Mouse (Mus musculus) liver, adult 2 months (tissue): ENCODE results near the gene Zfp566.

ENCODE experiments used
- CTCF ChIP-seq: fragments of 200-500 bp; IDR thresholded peaks from 2 replicates; pipeline ENCODE4 v1.5.1; 2011; ENCODE audit warnings: low read depth, low read length, control low read depth
- POLR2A ChIP-seq: fragments of 200-500 bp; IDR thresholded peaks from 2 replicates; pipeline ENCODE4 v1.6.1; 2011; ENCODE audit warnings: low read length, control low read depth; ENCODE audit not compliant: insufficient read depth; ENCODE audit errors: extremely low read depth

DNA sequence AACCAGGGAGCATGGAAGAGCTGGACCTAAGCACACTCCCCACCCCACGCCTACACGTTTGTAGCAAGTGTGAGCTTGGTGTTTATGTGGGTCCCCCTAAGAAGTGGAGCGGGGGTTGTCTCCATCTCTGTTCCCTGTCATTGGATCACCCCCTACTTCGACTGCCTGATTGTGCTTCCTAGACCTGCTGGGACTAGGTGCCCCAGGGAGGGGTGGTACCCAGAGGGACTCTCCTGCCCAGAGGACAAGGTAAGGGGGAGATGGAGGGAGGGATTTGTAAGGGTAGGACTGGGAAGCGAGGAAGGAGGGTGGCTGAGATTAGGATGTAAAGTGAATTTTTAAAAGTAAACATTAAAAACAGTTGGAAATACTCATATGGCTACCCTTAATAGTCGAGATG is 922 bp downstream of the Zfp566 start:
- TF ChIP-seq CTCF (no peak), POLR2A (no peak)
